Mouse (Mus musculus) forebrain, embryonic 11.5 days (tissue): ENCODE results near the gene Fbxo42. TPM values are rescaled to one million over a fixed set of nuclear protein-coding genes. Genes with fewer than 3 reads are reported as not detected.

Experiments
- ATAC-seq: fragments of 200-750 bp; cut with Nextera tagmentation; replicated peaks from 2 replicates; pipeline ENCODE4 v1.8.0; 2017; ENCODE audit warnings: moderate TSS enrichment; ENCODE audit not compliant: low FRiP score
- DNase-seq: peaks from one replicate; pipeline ENCODE4 v3.0.0-alpha.2; 2017; ENCODE audit warnings: low spot score
- H3K27ac ChIP-seq: fragments of 300-500 bp; sonication (generic); 2 replicates; pipeline ENCODE4 v1.5.1; 2014; ENCODE audit warnings: low read depth, low read length
- H3K27me3 ChIP-seq: fragments of 300-500 bp; sonication (generic); 2 replicates; pipeline ENCODE4 v1.6.1; 2014; ENCODE audit warnings: mild to moderate bottlenecking, low read length, mixed read lengths; ENCODE audit not compliant: control insufficient read depth, insufficient read depth
- H3K36me3 ChIP-seq: fragments of 300-500 bp; sonication (generic); 2 replicates; pipeline ENCODE4 v1.6.1; 2014; ENCODE audit warnings: mild to moderate bottlenecking, low read length, moderate library complexity, mixed read lengths; ENCODE audit not compliant: control insufficient read depth, insufficient read depth
- H3K4me1 ChIP-seq: fragments of 300-500 bp; sonication (generic); replicated peaks from 2 replicates; pipeline ENCODE4 v1.6.1; 2014; ENCODE audit warnings: low read length, mixed read lengths; ENCODE audit not compliant: control insufficient read depth, insufficient read depth
- H3K4me2 ChIP-seq: fragments of 300-500 bp; sonication (generic); 2 replicates; pipeline ENCODE4 v1.6.1; 2014; ENCODE audit warnings: low read depth, mild to moderate bottlenecking, low read length, moderate library complexity, mixed read lengths; ENCODE audit not compliant: severe bottlenecking
- H3K4me3 ChIP-seq: fragments of 300-500 bp; sonication (generic); 2 replicates; pipeline ENCODE4 v1.5.1; 2014; ENCODE audit warnings: low read depth, low read length
- H3K9ac ChIP-seq: fragments of 300-500 bp; sonication (generic); 2 replicates; pipeline ENCODE4 v1.6.1; 2014; ENCODE audit warnings: low read length
- H3K9me3 ChIP-seq: fragments of 300-500 bp; sonication (generic); 2 replicates; pipeline ENCODE4 v1.6.1; 2016; ENCODE audit warnings: low read length, mixed read lengths; ENCODE audit not compliant: control insufficient read depth
- WGBS: fragments of 180-500 bp; shearing (Covaris S2); extraction: QIAGEN DNeasy Blood & Tissue Kit; methylation state at CpG from one replicate; pipeline ENCODE4 v1.1.7; 2014; 5-methylcytosine and 5-hydroxymethylcytosine counted together
- polyA plus RNA-seq: library from polyadenylated mRNA; unstranded; fragments of >200 nt; fragmentation: Nextera tagmentation; extraction: Ambion mirVana; gene quantifications from 2 replicates; pipeline ENCODE4 v1.2.1, GENCODE M21; 2014

Fbxo42 gene
- polyA plus RNA-seq, 1 experiment from 2014 or later: 31.6 TPM

- Histone ChIP-seq H3K4me1 (no peaks in the 10 kb centered on the region), H3K4me2 (no peak overlapping the region), H3K27me3 (no peaks in the 10 kb centered on the region), H3K27ac (no peak overlapping the region), H3K4me3 (no peak overlapping the region), H3K9me3 (no peaks in the 10 kb centered on the region), H3K9ac (no peak overlapping the region), H3K36me3 (no peaks in the 10 kb centered on the region)
- DNase-seq: no peak
- ATAC-seq: no peak
- 75% methylated on average over 9 of the region's 9 CpGs for WGBS
These were observed 39.5 kb downstream of the Fbxo42 start for GRCm38 (mm10) chr4:141186923-141187836.

- Histone ChIP-seq H3K4me2 (no peak overlapping the region), H3K36me3 (no peaks in the 10 kb centered on the region), H3K9me3 (no peaks in the 10 kb centered on the region), H3K4me1 (no peaks in the 10 kb centered on the region), H3K9ac (no peak overlapping the region), H3K27ac (no peak overlapping the region), H3K4me3 (no peak overlapping the region), H3K27me3 (no peaks in the 10 kb centered on the region)
- no peak for ATAC-seq
- no peak for DNase-seq
- WGBS: 90% methylated on average over 7 of the region's 7 CpGs
These were observed 43.6 kb downstream of the Fbxo42 start for GRCm38 (mm10) chr4:141191294-141191693.

- no peak for DNase-seq
- H3K4me3 ChIP-seq: no peak overlapping the region
- H3K36me3 ChIP-seq: peaks cover 9% of the 10 kb centered on the region
- H3K4me2 ChIP-seq: no peak overlapping the region
- H3K9me3 ChIP-seq: no peaks in the 10 kb centered on the region
- no peak overlapping the region for H3K9ac ChIP-seq
- no peak overlapping the region for H3K27ac ChIP-seq
- no peak for ATAC-seq
- no peaks in the 10 kb centered on the region for H3K4me1 ChIP-seq
- no peaks in the 10 kb centered on the region for H3K27me3 ChIP-seq
- 93% methylated on average over 6 of the region's 6 CpGs for WGBS
These were observed 46.8 kb downstream of the Fbxo42 start for GRCm38 (mm10) chr4:141194553-141194952.

- peaks cover 12% of the 10 kb centered on the region for H3K36me3 ChIP-seq
- H3K4me1 ChIP-seq: no peaks in the 10 kb centered on the region
- H3K27ac ChIP-seq: no peak overlapping the region
- no peak for DNase-seq
- H3K9ac ChIP-seq: no peak overlapping the region
- H3K27me3 ChIP-seq: no peaks in the 10 kb centered on the region
- H3K4me3 ChIP-seq: no peak overlapping the region
- 94% methylated on average over 13 of the region's 13 CpGs for WGBS
- no peak for ATAC-seq
- H3K4me2 ChIP-seq: no peak overlapping the region
- no peaks in the 10 kb centered on the region for H3K9me3 ChIP-seq
These were observed 49.4 kb downstream of the Fbxo42 start for GRCm38 (mm10) chr4:141196981-141197685.

- DNase-seq (no peak), ATAC-seq (no peak)
- Histone ChIP-seq H3K27ac (no peak overlapping the region), H3K27me3 (no peaks in the 10 kb centered on the region), H3K4me3 (no peak overlapping the region), H3K9ac (no peak overlapping the region), H3K4me2 (no peak overlapping the region), H3K9me3 (no peaks in the 10 kb centered on the region), H3K36me3 (peaks cover 12% of the 10 kb centered on the region), H3K4me1 (no peaks in the 10 kb centered on the region)
- 98% methylated on average over 13 of the region's 13 CpGs for WGBS
These were observed 49.9 kb downstream of the Fbxo42 start for GRCm38 (mm10) chr4:141197686-141198035.

- 88% methylated on average over 11 of the region's 11 CpGs for WGBS
- Histone ChIP-seq H3K9ac (no peak overlapping the region), H3K36me3 (peaks cover 12% of the 10 kb centered on the region), H3K4me1 (no peaks in the 10 kb centered on the region), H3K4me3 (no peak overlapping the region), H3K4me2 (no peak overlapping the region), H3K27me3 (no peaks in the 10 kb centered on the region), H3K9me3 (no peaks in the 10 kb centered on the region), H3K27ac (no peak overlapping the region)
- ATAC-seq (no peak), DNase-seq (no peak)
These were observed 53.2 kb downstream of the Fbxo42 start for GRCm38 (mm10) chr4:141200906-141201305.

- ATAC-seq: no peak
- Histone ChIP-seq H3K4me2 (no peak overlapping the region), H3K4me1 (no peaks in the 10 kb centered on the region), H3K4me3 (no peak overlapping the region), H3K27ac (no peak overlapping the region), H3K27me3 (no peaks in the 10 kb centered on the region), H3K9me3 (no peaks in the 10 kb centered on the region), H3K9ac (no peak overlapping the region), H3K36me3 (peaks cover 12% of the 10 kb centered on the region)
- no peak for DNase-seq
- WGBS: 92% methylated on average over 6 of the region's 6 CpGs
These were observed 54.5 kb downstream of the Fbxo42 start for GRCm38 (mm10) chr4:141202192-141202591.

- DNase-seq: no peak
- ATAC-seq: no peak
- Histone ChIP-seq H3K4me1 (no peaks in the 10 kb centered on the region), H3K36me3 (peaks cover 2% of the 10 kb centered on the region; the same call in 1 of the 2 replicates), H3K9me3 (no peaks in the 10 kb centered on the region), H3K27ac (no peak overlapping the region), H3K27me3 (no peaks in the 10 kb centered on the region), H3K4me2 (no peak overlapping the region), H3K9ac (no peak overlapping the region), H3K4me3 (no peak overlapping the region)
- 75% methylated on average over 4 of the region's 4 CpGs for WGBS
These were observed 56.9 kb downstream of the Fbxo42 start for GRCm38 (mm10) chr4:141204580-141205061.
